Mouse (Mus musculus): Measurements from ENCODE around the gene Arhgap31.

Gene Arhgap31

DNA sequence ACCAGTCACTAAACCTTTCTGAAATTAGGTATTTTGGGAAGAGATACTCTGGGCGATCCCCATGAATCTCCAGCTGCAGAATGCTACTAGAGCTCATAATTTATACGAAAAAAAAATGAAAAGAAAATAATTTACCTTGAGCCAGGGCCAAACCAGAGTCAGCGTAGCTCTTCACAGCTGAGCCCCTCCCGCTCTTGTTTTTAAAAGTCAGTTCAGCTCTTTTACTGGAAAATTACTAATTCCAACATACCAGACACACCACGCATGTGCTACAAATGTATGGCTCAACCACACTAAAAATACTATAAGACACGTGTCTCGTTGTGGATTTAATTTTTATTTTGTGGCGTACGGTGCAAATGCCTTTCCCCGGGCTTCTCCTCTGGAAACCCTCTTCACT is 50.5 kb downstream of the Arhgap31 start:
- H3K4me3 ChIP-seq (replicated peaks; ENCODE audit: low read length) = no peak overlapping the region
- no peaks in the 10 kb centered on the region for H3K36me3 ChIP-seq (ENCODE audit: insufficient read depth, low read length)
- no peaks in the 10 kb centered on the region for H3K4me1 ChIP-seq (replicated peaks; ENCODE audit: low read depth, low read length)
- no peaks in the 10 kb centered on the region for H3K9me3 ChIP-seq (ENCODE audit: low read length)
- H3K27me3 ChIP-seq (ENCODE audit: insufficient read depth, low read length) = no peaks in the 10 kb centered on the region
- TF ChIP-seq CTCF (conservative IDR thresholded peaks at IDR 0.05; ENCODE audit: low read length) = no peak
- no peak for TF ChIP-seq NANOG (IDR thresholded peaks at IDR 0.05; ENCODE audit: borderline replicate concordance, low read length)
- TF ChIP-seq POU5F1 (IDR thresholded peaks at IDR 0.05; ENCODE audit: borderline replicate concordance, low read length) = no peak

DNA sequence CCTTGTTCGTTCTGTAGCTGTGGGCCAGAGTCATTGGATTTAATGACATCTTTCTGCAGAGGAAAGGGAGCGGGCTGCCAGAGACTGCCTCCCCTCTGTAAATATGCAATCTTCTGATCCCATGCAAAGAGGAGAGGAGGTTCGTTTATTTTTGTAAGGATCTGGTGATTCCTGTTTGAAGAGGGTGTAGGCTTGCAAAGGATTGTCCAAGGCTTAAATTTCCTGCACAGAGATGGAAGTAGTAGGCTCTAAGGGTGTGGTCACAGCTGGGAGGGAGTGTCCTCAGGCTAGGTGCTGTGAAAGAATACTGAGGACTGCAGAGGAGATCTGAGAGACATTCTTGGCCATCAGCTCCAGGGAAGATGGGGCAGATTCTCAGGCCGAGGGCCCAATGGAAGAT is 58.8 kb downstream of the Arhgap31 start:
- peaks cover 29% of the 10 kb centered on the region for H3K4me1 ChIP-seq (replicated peaks; ENCODE audit: low read depth, low read length)
- no peaks in the 10 kb centered on the region for H3K27me3 ChIP-seq (ENCODE audit: insufficient read depth, low read length)
- H3K4me3 ChIP-seq (replicated peaks; ENCODE audit: low read length) = no peak overlapping the region
- TF ChIP-seq CTCF (conservative IDR thresholded peaks at IDR 0.05; ENCODE audit: low read length) (no peak), NANOG (IDR thresholded peaks at IDR 0.05; ENCODE audit: borderline replicate concordance, low read length) (no peak), POU5F1 (IDR thresholded peaks at IDR 0.05; ENCODE audit: borderline replicate concordance, low read length) (no peak)
- no peaks in the 10 kb centered on the region for H3K36me3 ChIP-seq (ENCODE audit: insufficient read depth, low read length)
- H3K9me3 ChIP-seq (ENCODE audit: low read length) = no peaks in the 10 kb centered on the region

DNA sequence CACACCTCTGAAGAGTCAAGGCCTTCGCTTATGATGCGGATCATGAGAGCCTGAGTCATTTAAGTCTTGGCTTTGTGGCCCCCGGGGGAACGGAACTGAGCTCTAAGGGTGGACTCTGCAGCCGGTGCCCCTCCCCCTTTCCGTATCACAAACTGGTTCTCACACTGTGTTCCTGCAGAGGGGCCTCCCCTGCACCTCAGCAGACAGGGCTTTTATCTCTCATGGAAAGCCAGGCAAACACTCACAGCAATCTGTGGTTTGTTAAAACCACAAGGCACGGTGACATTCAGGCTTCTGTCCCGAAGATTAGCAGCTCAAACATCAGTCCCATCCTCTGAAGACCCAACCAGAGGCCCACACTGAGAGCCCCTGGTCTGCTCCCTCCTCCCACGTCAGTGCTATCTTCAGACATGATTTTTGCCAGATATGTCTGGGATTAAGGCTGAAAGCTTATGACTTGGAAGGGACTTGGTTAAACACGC is 59.6 kb downstream of the Arhgap31 start:
- no peaks in the 10 kb centered on the region for H3K9me3 ChIP-seq (ENCODE audit: low read length)
- no peaks in the 10 kb centered on the region for H3K36me3 ChIP-seq (ENCODE audit: insufficient read depth, low read length)
- TF ChIP-seq POU5F1 (IDR thresholded peaks at IDR 0.05; ENCODE audit: borderline replicate concordance, low read length) = no peak
- TF ChIP-seq CTCF (conservative IDR thresholded peaks at IDR 0.05; ENCODE audit: low read length) = no peak
- no peak for TF ChIP-seq NANOG (IDR thresholded peaks at IDR 0.05; ENCODE audit: borderline replicate concordance, low read length)
- no peaks in the 10 kb centered on the region for H3K27me3 ChIP-seq (ENCODE audit: insufficient read depth, low read length)
- H3K4me3 ChIP-seq (replicated peaks; ENCODE audit: low read length) = no peak overlapping the region
- H3K4me1 ChIP-seq (replicated peaks; ENCODE audit: low read depth, low read length) = peaks cover 29% of the 10 kb centered on the region

DNA sequence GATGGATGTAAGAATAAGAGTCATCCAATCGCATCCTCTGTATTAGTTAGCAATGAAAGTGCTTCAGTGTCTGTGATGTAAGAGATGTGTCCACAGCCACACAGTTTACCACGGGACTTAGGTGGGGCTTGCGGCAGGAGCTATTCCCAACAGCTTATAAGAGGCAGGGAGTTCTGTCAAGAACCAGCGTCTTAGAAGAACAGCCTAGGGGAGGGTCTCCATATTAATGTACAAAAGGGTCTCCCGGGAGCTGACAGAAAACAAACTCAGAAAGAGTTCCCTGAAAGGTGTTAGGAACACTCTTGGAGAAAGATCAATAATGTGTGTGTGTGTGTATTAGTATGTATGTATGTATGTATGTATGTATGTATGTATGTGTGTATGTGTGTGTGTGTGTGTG is 60.4 kb downstream of the Arhgap31 start:
- Histone ChIP-seq H3K4me1 (replicated peaks; ENCODE audit: low read depth, low read length) (peaks cover 29% of the 10 kb centered on the region), H3K4me3 (replicated peaks; ENCODE audit: low read length) (no peak overlapping the region), H3K9me3 (ENCODE audit: low read length) (no peaks in the 10 kb centered on the region), H3K27me3 (ENCODE audit: insufficient read depth, low read length) (no peaks in the 10 kb centered on the region), H3K36me3 (ENCODE audit: insufficient read depth, low read length) (no peaks in the 10 kb centered on the region)
- no peak for TF ChIP-seq POU5F1 (IDR thresholded peaks at IDR 0.05; ENCODE audit: borderline replicate concordance, low read length)

DNA sequence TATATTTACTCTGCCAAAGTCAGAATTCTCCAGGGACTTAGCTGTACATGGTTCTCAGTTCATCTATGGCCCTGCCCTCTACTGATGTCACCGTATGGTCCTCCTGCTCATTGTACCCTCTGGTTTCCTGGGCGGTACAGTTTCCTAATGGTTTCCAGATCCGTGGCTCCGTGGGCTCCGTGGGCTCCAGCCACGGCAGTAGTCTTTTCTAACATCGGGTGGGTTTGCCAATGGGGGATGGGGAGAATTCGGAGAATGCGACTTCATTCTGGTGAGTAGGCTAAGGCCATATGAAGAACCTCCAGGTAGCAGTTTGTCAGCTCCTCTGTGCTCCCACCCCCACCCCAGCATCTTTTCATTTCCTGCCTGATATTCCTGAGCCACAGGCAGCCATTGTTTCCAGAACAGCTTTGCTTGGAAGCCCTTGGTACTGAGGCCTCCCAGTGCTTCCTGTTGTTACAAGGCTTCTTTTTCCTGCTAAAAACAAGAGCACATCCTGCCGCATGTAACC is 61.3 kb downstream of the Arhgap31 start:
- Histone ChIP-seq H3K4me3 (replicated peaks; ENCODE audit: low read length) (no peak overlapping the region), H3K9me3 (ENCODE audit: low read length) (no peaks in the 10 kb centered on the region), H3K36me3 (ENCODE audit: insufficient read depth, low read length) (no peaks in the 10 kb centered on the region), H3K27me3 (ENCODE audit: insufficient read depth, low read length) (no peaks in the 10 kb centered on the region), H3K4me1 (replicated peaks; ENCODE audit: low read depth, low read length) (peaks cover 29% of the 10 kb centered on the region)
- no peak for TF ChIP-seq POU5F1 (IDR thresholded peaks at IDR 0.05; ENCODE audit: borderline replicate concordance, low read length)
- TF ChIP-seq CTCF (conservative IDR thresholded peaks at IDR 0.05; ENCODE audit: low read length) = no peak
- TF ChIP-seq NANOG (IDR thresholded peaks at IDR 0.05; ENCODE audit: borderline replicate concordance, low read length) = no peak

DNA sequence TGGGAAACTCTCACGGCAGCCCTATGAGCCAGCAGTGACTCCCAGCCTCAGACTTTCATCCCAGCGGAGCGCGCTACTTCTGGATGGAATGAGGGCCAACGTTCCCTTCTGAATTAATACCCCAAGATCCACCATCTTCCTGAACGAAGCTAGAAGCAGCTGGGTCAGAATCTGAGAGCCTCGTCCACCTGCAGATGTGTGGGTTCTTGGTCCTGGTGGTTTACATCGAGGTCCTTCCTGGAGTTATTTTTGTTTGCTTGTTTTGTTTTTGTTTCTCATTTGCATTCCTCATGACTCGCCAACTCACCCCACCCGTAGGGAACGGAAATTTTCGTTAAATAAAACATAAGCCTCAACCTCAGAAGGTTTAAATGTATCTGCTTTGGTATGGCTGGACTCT is 61.8 kb downstream of the Arhgap31 start:
- H3K27me3 ChIP-seq (ENCODE audit: insufficient read depth, low read length) = no peaks in the 10 kb centered on the region
- TF ChIP-seq POU5F1 (IDR thresholded peaks at IDR 0.05; ENCODE audit: borderline replicate concordance, low read length) (no peak), CTCF (conservative IDR thresholded peaks at IDR 0.05; ENCODE audit: low read length) (no peak), NANOG (IDR thresholded peaks at IDR 0.05; ENCODE audit: borderline replicate concordance, low read length) (no peak)
- no peaks in the 10 kb centered on the region for H3K36me3 ChIP-seq (ENCODE audit: insufficient read depth, low read length)
- H3K9me3 ChIP-seq (ENCODE audit: low read length) = no peaks in the 10 kb centered on the region
- peaks cover 29% of the 10 kb centered on the region for H3K4me1 ChIP-seq (replicated peaks; ENCODE audit: low read depth, low read length)
- H3K4me3 ChIP-seq (replicated peaks; ENCODE audit: low read length) = no peak overlapping the region

DNA sequence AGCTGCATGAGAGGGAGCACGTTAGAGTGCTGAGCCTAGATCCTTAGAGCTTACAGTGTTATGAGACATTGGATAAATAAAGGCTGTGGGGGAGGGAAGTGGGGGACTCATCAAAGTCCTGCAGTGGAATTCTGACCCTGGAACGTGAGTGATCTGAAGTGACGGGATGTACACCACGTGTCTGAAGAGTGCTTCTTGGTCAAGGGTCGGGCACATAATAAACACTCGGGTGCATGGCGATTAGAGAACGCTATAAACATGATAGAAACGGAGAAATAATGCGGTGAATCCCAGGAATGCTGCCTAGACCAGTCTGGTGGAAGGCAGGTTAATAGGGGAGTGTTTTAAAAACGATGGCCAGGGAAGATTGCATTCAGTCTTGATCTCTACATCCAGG is 63.6 kb downstream of the Arhgap31 start:
- Histone ChIP-seq H3K4me1 (replicated peaks; ENCODE audit: low read depth, low read length) (peaks cover 27% of the 10 kb centered on the region), H3K4me3 (replicated peaks; ENCODE audit: low read length) (no peak overlapping the region), H3K36me3 (ENCODE audit: insufficient read depth, low read length) (no peaks in the 10 kb centered on the region), H3K9me3 (ENCODE audit: low read length) (no peaks in the 10 kb centered on the region), H3K27me3 (ENCODE audit: insufficient read depth, low read length) (no peaks in the 10 kb centered on the region)
- TF ChIP-seq NANOG (IDR thresholded peaks at IDR 0.05; ENCODE audit: borderline replicate concordance, low read length) (no peak), POU5F1 (IDR thresholded peaks at IDR 0.05; ENCODE audit: borderline replicate concordance, low read length) (no peak), CTCF (conservative IDR thresholded peaks at IDR 0.05; ENCODE audit: low read length) (no peak)

DNA sequence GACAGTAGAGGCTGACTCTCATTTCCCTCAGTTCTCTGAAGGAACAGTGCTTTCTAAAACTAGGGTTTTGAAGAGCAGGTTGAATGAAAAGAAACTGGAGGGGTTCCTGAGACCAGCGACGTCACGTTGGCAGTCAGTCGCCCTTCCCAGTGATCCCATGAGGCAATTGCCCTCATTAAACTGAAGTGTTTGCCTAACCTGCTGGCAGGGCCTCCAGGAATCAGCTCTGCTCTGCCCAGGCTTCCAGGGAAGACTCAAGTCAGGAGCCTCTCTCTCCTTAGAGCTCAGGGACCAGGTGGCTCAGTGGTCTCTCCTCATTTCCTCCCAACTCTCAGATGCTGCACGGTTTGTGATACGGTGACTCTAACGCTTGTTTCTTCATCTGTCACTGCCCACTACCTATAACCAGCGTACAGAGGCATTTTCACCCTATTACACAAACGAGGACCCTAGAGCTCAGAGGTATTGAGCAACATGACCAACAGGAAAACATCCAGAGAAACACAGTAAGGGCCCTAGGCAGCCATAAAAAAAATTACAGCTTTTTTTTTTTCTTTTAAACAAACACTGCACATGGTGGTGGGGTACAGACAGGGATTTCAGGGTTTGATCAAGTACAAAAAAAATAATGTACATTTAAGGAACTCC is 64.2 kb downstream of the Arhgap31 start:
- H3K9me3 ChIP-seq (ENCODE audit: low read length) = no peaks in the 10 kb centered on the region
- no peak for TF ChIP-seq POU5F1 (IDR thresholded peaks at IDR 0.05; ENCODE audit: borderline replicate concordance, low read length)
- no peak for TF ChIP-seq CTCF (conservative IDR thresholded peaks at IDR 0.05; ENCODE audit: low read length)
- TF ChIP-seq NANOG (IDR thresholded peaks at IDR 0.05; ENCODE audit: borderline replicate concordance, low read length) = no peak
- H3K27me3 ChIP-seq (ENCODE audit: insufficient read depth, low read length) = no peaks in the 10 kb centered on the region
- H3K4me3 ChIP-seq (replicated peaks; ENCODE audit: low read length) = no peak overlapping the region
- peaks cover 22% of the 10 kb centered on the region for H3K4me1 ChIP-seq (replicated peaks; ENCODE audit: low read depth, low read length)
- no peaks in the 10 kb centered on the region for H3K36me3 ChIP-seq (ENCODE audit: insufficient read depth, low read length)

DNA sequence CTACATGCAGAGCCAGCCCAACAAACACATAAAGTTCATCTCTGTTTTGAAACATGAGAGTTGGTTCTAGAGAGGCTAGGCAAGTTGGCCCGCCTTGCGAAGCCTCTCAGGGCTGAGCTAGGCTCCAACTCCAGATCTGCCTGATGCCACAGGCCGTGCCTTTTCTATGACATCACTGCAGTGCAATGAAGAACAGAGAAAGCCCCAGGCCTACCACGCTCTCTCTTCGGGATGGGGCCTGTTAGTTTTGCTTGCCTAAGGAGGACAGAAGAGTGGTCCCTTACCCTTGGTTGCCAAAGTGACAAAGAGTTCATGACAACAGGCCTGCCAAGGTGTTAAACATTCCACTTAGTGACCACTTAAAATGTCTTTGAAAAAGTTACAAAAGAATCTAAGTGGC is 64.9 kb downstream of the Arhgap31 start:
- Histone ChIP-seq H3K9me3 (ENCODE audit: low read length) (no peaks in the 10 kb centered on the region), H3K27me3 (ENCODE audit: insufficient read depth, low read length) (no peaks in the 10 kb centered on the region), H3K4me3 (replicated peaks; ENCODE audit: low read length) (no peak overlapping the region), H3K36me3 (ENCODE audit: insufficient read depth, low read length) (no peaks in the 10 kb centered on the region), H3K4me1 (replicated peaks; ENCODE audit: low read depth, low read length) (peaks cover 14% of the 10 kb centered on the region)
- TF ChIP-seq NANOG (IDR thresholded peaks at IDR 0.05; ENCODE audit: borderline replicate concordance, low read length) (no peak), POU5F1 (IDR thresholded peaks at IDR 0.05; ENCODE audit: borderline replicate concordance, low read length) (no peak), CTCF (conservative IDR thresholded peaks at IDR 0.05; ENCODE audit: low read length) (no peak)

Measured in E14TG2a.4 (cell line).